Mouse (Mus musculus) liver, embryonic 11.5 days (tissue): ENCODE data around the gene Gm15091. TPM values are rescaled to one million over a fixed set of nuclear protein-coding genes. Genes with fewer than 3 reads are reported as not detected.
"Not testable (repeated sequence)": the region's sequence is repeated elsewhere in the genome, so short reads cannot be mapped to it uniquely, and the experiment has no call there.

Experiments used
- ATAC-seq: fragments of 200-750 bp; cut with Nextera tagmentation; replicated peaks from 2 replicates; pipeline ENCODE4 v1.8.0; 2017; ENCODE audit warnings: moderate number of reproducible peaks, mild to moderate bottlenecking, moderate TSS enrichment, moderate library complexity; ENCODE audit not compliant: low FRiP score
- DNase-seq: peaks from one replicate; pipeline ENCODE4 v3.0.0-alpha.2; 2017; ENCODE audit warnings: low spot score
- H3K27ac ChIP-seq: fragments of 300-500 bp; sonication (generic); 2 replicates; pipeline ENCODE4 v1.5.1; 2014; ENCODE audit warnings: mild to moderate bottlenecking, low read depth, low read length, control low read depth
- H3K27me3 ChIP-seq: fragments of 300-500 bp; sonication (generic); replicated peaks from 2 replicates; pipeline ENCODE4 v1.6.1; 2014; ENCODE audit warnings: low read length, mixed read lengths; ENCODE audit not compliant: control insufficient read depth, insufficient read depth
- H3K36me3 ChIP-seq: fragments of 300-500 bp; sonication (generic); 2 replicates; pipeline ENCODE4 v1.6.1; 2014; ENCODE audit warnings: mild to moderate bottlenecking, low read length, moderate library complexity, mixed read lengths; ENCODE audit not compliant: control insufficient read depth, insufficient read depth
- H3K4me1 ChIP-seq: fragments of 300-500 bp; sonication (generic); replicated peaks from 2 replicates; pipeline ENCODE4 v1.6.1; 2014; ENCODE audit warnings: low read length, mixed read lengths; ENCODE audit not compliant: control insufficient read depth, insufficient read depth
- H3K4me2 ChIP-seq: fragments of 300-500 bp; sonication (generic); 2 replicates; pipeline ENCODE4 v1.6.1; 2014; ENCODE audit warnings: mild to moderate bottlenecking, control low read depth, moderate library complexity
- H3K4me3 ChIP-seq: fragments of 300-500 bp; sonication (generic); 2 replicates; pipeline ENCODE4 v1.5.1; 2014; ENCODE audit warnings: low read depth, low read length, control low read depth
- H3K9ac ChIP-seq: fragments of 300-500 bp; sonication (generic); 2 replicates; pipeline ENCODE4 v1.6.1; 2014; ENCODE audit warnings: low read depth, low read length, control low read depth
- H3K9me3 ChIP-seq: fragments of 300-500 bp; sonication (generic); 2 replicates; pipeline ENCODE4 v1.6.1; 2016; ENCODE audit warnings: low read length, inconsistent platforms, mixed read lengths; ENCODE audit not compliant: control insufficient read depth
- WGBS: fragments of 180-500 bp; shearing (Covaris S2); extraction: QIAGEN DNeasy Blood & Tissue Kit; methylation state at CpG from one replicate; pipeline ENCODE4 v1.1.7; 2014; 5-methylcytosine and 5-hydroxymethylcytosine counted together
- polyA plus RNA-seq: library from polyadenylated mRNA; unstranded; fragments of >200 nt; fragmentation: Nextera tagmentation; extraction: Ambion mirVana; gene quantifications from 2 replicates; pipeline ENCODE4 v1.2.1, GENCODE M21; 2014

The Gm15091 gene
- polyA plus RNA-seq: not detected in 2 replicates

DNA sequence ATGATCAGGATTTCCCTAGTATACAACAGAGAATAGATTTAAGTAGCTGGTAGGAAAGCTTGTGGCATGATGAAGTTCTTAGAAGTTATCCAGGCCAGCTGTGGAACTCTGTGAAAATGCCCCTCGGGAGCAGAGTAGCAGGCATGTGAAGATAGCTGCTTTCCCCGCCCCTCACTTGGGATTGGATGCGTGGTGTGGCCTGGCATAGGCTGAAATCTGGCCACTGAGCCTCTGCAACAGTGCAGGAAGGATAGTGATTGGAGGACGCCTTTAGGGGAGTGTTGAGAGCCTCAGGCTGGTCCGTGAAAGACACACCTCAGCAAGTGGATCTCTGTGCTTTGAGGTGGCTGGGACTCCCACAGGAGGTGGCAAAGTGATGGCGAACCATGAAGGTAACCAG lies at the start of gene Gm15091:
Gene Gm15091, plus strand, starts transcription at position 301 of the 400 bp plus-strand sequence.
- not testable (repeated sequence) for H3K4me1 ChIP-seq, H3K4me3 ChIP-seq, DNase-seq, ATAC-seq, H3K36me3 ChIP-seq, H3K27me3 ChIP-seq, H3K9me3 ChIP-seq, H3K27ac ChIP-seq, H3K4me2 ChIP-seq, H3K9ac ChIP-seq
- 73% methylated on average over 5 of the region's 6 CpGs for WGBS

Other genes starting within 250 kb of the Gm15091 start
- gene Gm15097, start 157.2 kb upstream of the Gm15091 start, polyA plus RNA-seq: not detected in 2 replicates